Mouse (Mus musculus): ENCODE measurements around the gene Arpc4. TPM values are rescaled to one million over a fixed set of nuclear protein-coding genes. Genes with fewer than 3 reads are reported as not detected.

The Arpc4 gene
- total RNA-seq, 1 experiment from 2014 or later: 191 TPM

Small RNA genes lying within 50 kb of the gene (microRNA-seq; reads per million reads assigned to microRNA genes)
- 0 reads per million in 2 experiments for gene Gm24387

Other genes with a start within 250 kb of the Arpc4 start
- gene Lhfpl4, start 182.7 kb upstream of the Arpc4 start, total RNA-seq (2021): 2.8 and 5.0 TPM in 2 replicates
- 23.0 and 30.9 TPM in 2 replicates for gene Mtmr14, start 140.3 kb upstream of the Arpc4 start, total RNA-seq (2021)
- 0.85 and 1.4 TPM in 2 replicates for gene Cpne9, start 95.8 kb upstream of the Arpc4 start, total RNA-seq (2021)
- 27.8 and 32.9 TPM in 2 replicates for gene Brpf1, start 71.0 kb upstream of the Arpc4 start, total RNA-seq (2021)
- gene Ogg1, start 51.1 kb upstream of the Arpc4 start, total RNA-seq (2021): 16.7 and 19.9 TPM in 2 replicates
- 45.3 and 62.0 TPM in 2 replicates for gene Camk1, start 34.1 kb upstream of the Arpc4 start, total RNA-seq (2021)
- 51.4 and 54.5 TPM in 2 replicates for gene Tada3, start 232 bp upstream of the Arpc4 start, total RNA-seq (2021)
- 3.9 and 4.5 TPM in 2 replicates for gene Ttll3, start 11.1 kb downstream of the Arpc4 start, total RNA-seq (2021)
- gene Rpusd3, start 41.2 kb downstream of the Arpc4 start, total RNA-seq (2021): 7.6 and 8.1 TPM in 2 replicates
- gene Cidec, start 57.6 kb downstream of the Arpc4 start, total RNA-seq (2021): 153 and 182 TPM in 2 replicates
- gene Jagn1, start 64.5 kb downstream of the Arpc4 start, total RNA-seq (2021): 47.5 and 55.0 TPM in 2 replicates
- gene Il17re, start 80.4 kb downstream of the Arpc4 start, total RNA-seq (2021): 0.76 and 1.5 TPM in 2 replicates
- gene Il17rc, start 93.3 kb downstream of the Arpc4 start, total RNA-seq (2021): 18.0 and 19.3 TPM in 2 replicates
- 45.2 and 59.9 TPM in 2 replicates for gene Creld1, start 105.2 kb downstream of the Arpc4 start, total RNA-seq (2021)
- gene Prrt3, start 123.8 kb downstream of the Arpc4 start, total RNA-seq (2021): 0.30 TPM in 1 of 2 replicates, not detected in the other
- 116 and 125 TPM in 2 replicates for gene Emc3, start 153.5 kb downstream of the Arpc4 start, total RNA-seq (2021)
- gene Fancd2, start 153.6 kb downstream of the Arpc4 start, total RNA-seq (2021): 2.0 and 3.0 TPM in 2 replicates
- gene Fancd2os, start 222.6 kb downstream of the Arpc4 start, total RNA-seq (2021): 0.70 TPM in 1 of 2 replicates, not detected in the other
- gene Brk1, start 226.7 kb downstream of the Arpc4 start, total RNA-seq (2021): 175 and 224 TPM in 2 replicates
- 31.6 and 32.6 TPM in 2 replicates for gene Vhl, start 245.8 kb downstream of the Arpc4 start, total RNA-seq (2021)